Mouse (Mus musculus) hindbrain, embryonic 12.5 days (tissue): ENCODE measurements around the gene Actrt2. TPM values are rescaled to one million over a fixed set of nuclear protein-coding genes. Genes with fewer than 3 reads are reported as not detected.

Experiments used
- ATAC-seq: fragments of 200-750 bp; cut with Nextera tagmentation; 2 replicates; pipeline ENCODE4 v1.8.0; 2017; ENCODE audit warnings: moderate TSS enrichment; ENCODE audit not compliant: low FRiP score
- H3K27ac ChIP-seq: fragments of 300-500 bp; sonication (generic); 2 replicates; pipeline ENCODE4 v1.5.1; 2016; ENCODE audit warnings: mild to moderate bottlenecking
- H3K27me3 ChIP-seq: fragments of 300-500 bp; sonication (generic); 2 replicates; pipeline ENCODE4 v1.6.1; 2016; ENCODE audit warnings: mild to moderate bottlenecking
- H3K36me3 ChIP-seq: fragments of 300-500 bp; sonication (generic); 2 replicates; pipeline ENCODE4 v1.6.1; 2016; ENCODE audit warnings: mild to moderate bottlenecking
- H3K4me1 ChIP-seq: fragments of 300-500 bp; sonication (generic); 2 replicates; pipeline ENCODE4 v1.6.1; 2016
- H3K4me2 ChIP-seq: fragments of 300-500 bp; sonication (generic); replicated peaks from 2 replicates; pipeline ENCODE4 v1.6.1; 2016; ENCODE audit warnings: mild to moderate bottlenecking
- H3K4me3 ChIP-seq: fragments of 300-500 bp; sonication (generic); 2 replicates; pipeline ENCODE4 v1.5.1; 2016; ENCODE audit warnings: mild to moderate bottlenecking
- H3K9ac ChIP-seq: fragments of 300-500 bp; sonication (generic); 2 replicates; pipeline ENCODE4 v1.6.1; 2016; ENCODE audit warnings: mild to moderate bottlenecking, moderate library complexity
- H3K9me3 ChIP-seq: fragments of 300-500 bp; sonication (generic); replicated peaks from 2 replicates; pipeline ENCODE4 v1.6.1; 2016; ENCODE audit warnings: mild to moderate bottlenecking
- WGBS: fragments of 180-500 bp; shearing (Covaris S2); methylation state at CpG from one replicate; pipeline ENCODE4 v1.1.7; 2016; 5-methylcytosine and 5-hydroxymethylcytosine counted together
- polyA plus RNA-seq: library from polyadenylated mRNA; unstranded; fragments of >200 nt; fragmentation: Nextera tagmentation; extraction: Ambion mirVana; gene quantifications from 2 replicates; pipeline ENCODE4 v1.2.1, GENCODE M21; 2016

Gene Actrt2
- polyA plus RNA-seq, result not detected in 2 replicates

- Histone ChIP-seq H3K9me3 (no peaks in the 10 kb centered on the region), H3K9ac (no peak within 1 kb of the TSS), H3K4me1 (peaks cover 7% of the 10 kb centered on the region; the same call in 1 of the 2 replicates), H3K36me3 (no peaks in the 10 kb centered on the region), H3K4me3 (no peak within 1 kb of the TSS), H3K4me2 (no peak within 1 kb of the TSS), H3K27me3 (peaks cover 17% of the 10 kb centered on the region; the same call in 1 of the 2 replicates), H3K27ac (no peak within 1 kb of the TSS)
- ATAC-seq, result no peak
- 79% methylated on average over 2 of the region's 2 CpGs for WGBS
Measured at GRCm38 (mm10) chr4:154667767-154668166, at the start of gene Actrt2. Actrt2 (minus strand) TSS chr4:154667867.

- Histone ChIP-seq H3K4me1 (peaks cover 4% of the 10 kb centered on the region; the same call in 1 of the 2 replicates), H3K27ac (no peak overlapping the region), H3K36me3 (no peaks in the 10 kb centered on the region), H3K4me3 (no peak overlapping the region), H3K9me3 (no peaks in the 10 kb centered on the region), H3K27me3 (no peaks in the 10 kb centered on the region; the same call in 1 of the 2 replicates), H3K9ac (no peak overlapping the region), H3K4me2 (no peak overlapping the region)
- 74% methylated on average over 21 of the region's 21 CpGs for WGBS
- ATAC-seq, result no peak
Measured at GRCm38 (mm10) chr4:154709391-154710107, 41.9 kb upstream of the Actrt2 start.

- WGBS, result 82% methylated on average over 2 of the region's 2 CpGs
- no peak overlapping the region for H3K27ac ChIP-seq
- no peaks in the 10 kb centered on the region for H3K36me3 ChIP-seq
- no peak overlapping the region for H3K9ac ChIP-seq
- no peaks in the 10 kb centered on the region; the same call in 1 of the 2 replicates for H3K27me3 ChIP-seq
- H3K4me3 ChIP-seq, result no peak overlapping the region
- H3K9me3 ChIP-seq, result no peaks in the 10 kb centered on the region
- no peak overlapping the region for H3K4me2 ChIP-seq
- ATAC-seq, result no peak
- peaks cover 4% of the 10 kb centered on the region; the same call in 1 of the 2 replicates for H3K4me1 ChIP-seq
Measured at GRCm38 (mm10) chr4:154708811-154709210, 41.1 kb upstream of the Actrt2 start.

GRCm38 (mm10) chr4:154708223-154708622 lies 40.6 kb upstream of the Actrt2 start:
- ATAC-seq, result no peak
- H3K4me3 ChIP-seq, result no peak overlapping the region
- 91% methylated on average over 11 of the region's 11 CpGs for WGBS

GRCm38 (mm10) chr4:154707521-154707920 lies 39.9 kb upstream of the Actrt2 start:
- H3K9me3 ChIP-seq, result no peaks in the 10 kb centered on the region
- no peak for ATAC-seq
- H3K27ac ChIP-seq, result no peak overlapping the region
- no peak overlapping the region for H3K4me3 ChIP-seq
- H3K27me3 ChIP-seq, result no peaks in the 10 kb centered on the region; the same call in 1 of the 2 replicates
- no peaks in the 10 kb centered on the region for H3K36me3 ChIP-seq
- no peak overlapping the region for H3K9ac ChIP-seq
- H3K4me1 ChIP-seq, result peaks cover 4% of the 10 kb centered on the region; the same call in 1 of the 2 replicates
- 80% methylated on average over 4 of the region's 4 CpGs for WGBS
- no peak overlapping the region for H3K4me2 ChIP-seq

More at GRCm38 (mm10) chr4:154708223-154708622, 40.6 kb upstream of the Actrt2 start:
- Histone ChIP-seq H3K9ac (no peak overlapping the region), H3K27me3 (no peaks in the 10 kb centered on the region; the same call in 1 of the 2 replicates), H3K4me2 (no peak overlapping the region), H3K36me3 (no peaks in the 10 kb centered on the region), H3K4me1 (peaks cover 4% of the 10 kb centered on the region; the same call in 1 of the 2 replicates), H3K27ac (no peak overlapping the region), H3K9me3 (no peaks in the 10 kb centered on the region)

GRCm38 (mm10) chr4:154706442-154706841 lies 38.8 kb upstream of the Actrt2 start:
- H3K4me3 ChIP-seq, result no peak overlapping the region
- H3K27me3 ChIP-seq, result no peaks in the 10 kb centered on the region
- ATAC-seq, result no peak
- no peaks in the 10 kb centered on the region for H3K9me3 ChIP-seq
- H3K4me1 ChIP-seq, result peaks cover 4% of the 10 kb centered on the region; the same call in 1 of the 2 replicates
- H3K36me3 ChIP-seq, result no peaks in the 10 kb centered on the region
- no peak overlapping the region for H3K4me2 ChIP-seq
- H3K9ac ChIP-seq, result no peak overlapping the region
- no peak overlapping the region for H3K27ac ChIP-seq
- WGBS, result 64% methylated on average over 1 of the region's 1 CpGs

- no peak overlapping the region for H3K9ac ChIP-seq
- H3K4me1 ChIP-seq, result peaks cover 4% of the 10 kb centered on the region
- 74% methylated on average over 4 of the region's 4 CpGs for WGBS
- no peak for ATAC-seq
- no peak overlapping the region for H3K4me3 ChIP-seq
- H3K27ac ChIP-seq, result no peak overlapping the region
- no peak overlapping the region for H3K4me2 ChIP-seq
- H3K9me3 ChIP-seq, result no peaks in the 10 kb centered on the region
- no peaks in the 10 kb centered on the region for H3K27me3 ChIP-seq
- no peaks in the 10 kb centered on the region for H3K36me3 ChIP-seq
Measured at GRCm38 (mm10) chr4:154705681-154706080, 38.0 kb upstream of the Actrt2 start.

GRCm38 (mm10) chr4:154705056-154705455 lies 37.4 kb upstream of the Actrt2 start:
- no peak overlapping the region for H3K27ac ChIP-seq
- WGBS, result 92% methylated on average over 6 of the region's 6 CpGs

GRCm38 (mm10) chr4:154704591-154704990 lies 36.9 kb upstream of the Actrt2 start:
- 92% methylated on average over 7 of the region's 7 CpGs for WGBS
- no peaks in the 10 kb centered on the region for H3K36me3 ChIP-seq
- no peaks in the 10 kb centered on the region for H3K9me3 ChIP-seq
- ATAC-seq, result no peak
- H3K9ac ChIP-seq, result no peak overlapping the region
- peaks cover 2% of the 10 kb centered on the region for H3K4me1 ChIP-seq
- no peak overlapping the region for H3K4me2 ChIP-seq
- no peak overlapping the region for H3K27ac ChIP-seq
- H3K4me3 ChIP-seq, result no peak overlapping the region
- H3K27me3 ChIP-seq, result no peaks in the 10 kb centered on the region

More at GRCm38 (mm10) chr4:154705056-154705455, 37.4 kb upstream of the Actrt2 start:
- Histone ChIP-seq H3K27me3 (no peaks in the 10 kb centered on the region), H3K9ac (no peak overlapping the region), H3K4me1 (peaks cover 4% of the 10 kb centered on the region), H3K4me3 (no peak overlapping the region), H3K9me3 (no peaks in the 10 kb centered on the region), H3K36me3 (no peaks in the 10 kb centered on the region), H3K4me2 (no peak overlapping the region)
- ATAC-seq, result no peak

GRCm38 (mm10) chr4:154703426-154704070 lies 35.9 kb upstream of the Actrt2 start:
- Histone ChIP-seq H3K9me3 (no peaks in the 10 kb centered on the region), H3K4me3 (no peak overlapping the region), H3K4me2 (no peak overlapping the region), H3K27ac (no peak overlapping the region), H3K27me3 (no peaks in the 10 kb centered on the region), H3K9ac (no peak overlapping the region), H3K36me3 (no peaks in the 10 kb centered on the region), H3K4me1 (no peaks in the 10 kb centered on the region; the same call in 1 of the 2 replicates)
- ATAC-seq, result no peak
- 67% methylated on average over 7 of the region's 7 CpGs for WGBS

GRCm38 (mm10) chr4:154702931-154703330 lies 35.3 kb upstream of the Actrt2 start:
- Histone ChIP-seq H3K27me3 (no peaks in the 10 kb centered on the region), H3K9ac (no peak overlapping the region), H3K4me1 (peaks cover 4% of the 10 kb centered on the region), H3K27ac (no peak overlapping the region), H3K9me3 (no peaks in the 10 kb centered on the region), H3K4me3 (no peak overlapping the region), H3K4me2 (no peak overlapping the region), H3K36me3 (no peaks in the 10 kb centered on the region)
- 93% methylated on average over 7 of the region's 7 CpGs for WGBS
- ATAC-seq, result no peak

GRCm38 (mm10) chr4:154702186-154702585 lies 34.5 kb upstream of the Actrt2 start:
- H3K36me3 ChIP-seq, result no peaks in the 10 kb centered on the region
- WGBS, result 71% methylated on average over 6 of the region's 6 CpGs
- no peaks in the 10 kb centered on the region for H3K9me3 ChIP-seq
- H3K4me1 ChIP-seq, result peaks cover 11% of the 10 kb centered on the region
- H3K4me2 ChIP-seq, result no peak overlapping the region
- no peak overlapping the region for H3K4me3 ChIP-seq
- H3K9ac ChIP-seq, result no peak overlapping the region
- H3K27me3 ChIP-seq, result no peaks in the 10 kb centered on the region
- no peak overlapping the region for H3K27ac ChIP-seq
- no peak for ATAC-seq
